Mouse (Mus musculus) CD4-positive helper T cell, adult 2 months (primary cell): Measurements from ENCODE around the gene Nfix.

Source experiments
- DNase-seq: peaks from one replicate; pipeline ENCODE4 v3.0.0-alpha.2; 2012; ENCODE audit warnings: low read depth, missing footprints, low spot score

Gene Nfix

GRCm38 (mm10) chr8:84798446-84799135 lies 1.6 kb downstream of the Nfix start:
- no peak for DNase-seq

GRCm38 (mm10) chr8:84797971-84798370 lies 2.2 kb downstream of the Nfix start:
- no peak for DNase-seq

- no peak for DNase-seq
Observed at GRCm38 (mm10) chr8:84797256-84797797, 2.8 kb downstream of the Nfix start.

- no peak for DNase-seq
Observed at GRCm38 (mm10) chr8:84794486-84794885, 5.7 kb downstream of the Nfix start.

GRCm38 (mm10) chr8:84793791-84794485 lies 6.2 kb downstream of the Nfix start:
- no peak for DNase-seq

- no peak for DNase-seq
Observed at GRCm38 (mm10) chr8:84793134-84793533, 7.0 kb downstream of the Nfix start.

- DNase-seq = no peak
Observed at GRCm38 (mm10) chr8:84792429-84792947, 7.7 kb downstream of the Nfix start.

- no peak for DNase-seq
Observed at GRCm38 (mm10) chr8:84790537-84790936, 9.6 kb downstream of the Nfix start.

- no peak for DNase-seq
Observed at GRCm38 (mm10) chr8:84789855-84790486, 10.2 kb downstream of the Nfix start.

- DNase-seq = no peak
Observed at GRCm38 (mm10) chr8:84789345-84789744, 10.8 kb downstream of the Nfix start.

- DNase-seq = no peak
Observed at GRCm38 (mm10) chr8:84788896-84789295, 11.2 kb downstream of the Nfix start.

- DNase-seq = no peak
Observed at GRCm38 (mm10) chr8:84787523-84788302, 12.4 kb downstream of the Nfix start.

- DNase-seq = no peak
Observed at GRCm38 (mm10) chr8:84786801-84787467, 13.2 kb downstream of the Nfix start.

- no peak for DNase-seq
Observed at GRCm38 (mm10) chr8:84785756-84786677, 14.1 kb downstream of the Nfix start.

GRCm38 (mm10) chr8:84785506-84785755 lies 14.7 kb downstream of the Nfix start:
- DNase-seq = no peak

GRCm38 (mm10) chr8:84784681-84785505 lies 15.3 kb downstream of the Nfix start:
- no peak for DNase-seq

- DNase-seq = no peak
Observed at GRCm38 (mm10) chr8:84783919-84784581, 16.1 kb downstream of the Nfix start.

GRCm38 (mm10) chr8:84783198-84783918 lies 16.8 kb downstream of the Nfix start:
- DNase-seq = no peak
